Mouse (Mus musculus): ENCODE results near the gene Irf1. TPM values are rescaled to one million over a fixed set of nuclear protein-coding genes. Genes with fewer than 3 reads are reported as not detected.

Irf1 gene
- total RNA-seq, 2 experiments from 2014 or later, result 4.4 to 39.2 TPM

GRCm38 (mm10) chr11:53800975-53801374 lies 31.2 kb downstream of the Irf1 start:
- ATAC-seq (replicated peaks; ENCODE audit: low FRiP score, low TSS enrichment, poor library complexity, severe bottlenecking), result no peak

- no peak for ATAC-seq (replicated peaks; ENCODE audit: low FRiP score, low TSS enrichment, poor library complexity, severe bottlenecking)
These were observed 33.3 kb downstream of the Irf1 start for GRCm38 (mm10) chr11:53803093-53803492.

- 0 out of 2 replicates have a peak, but pooled peaks have one; percentile 50 for ATAC-seq (replicated peaks; ENCODE audit: low FRiP score, low TSS enrichment, poor library complexity, severe bottlenecking)
These were observed 33.7 kb downstream of the Irf1 start for GRCm38 (mm10) chr11:53803494-53803893.

GRCm38 (mm10) chr11:53804569-53805344 lies 34.9 kb downstream of the Irf1 start:
- ATAC-seq (replicated peaks; ENCODE audit: low FRiP score, low TSS enrichment, poor library complexity, severe bottlenecking), result no peak

GRCm38 (mm10) chr11:53805786-53806185 lies 36.0 kb downstream of the Irf1 start:
- ATAC-seq (replicated peaks; ENCODE audit: low FRiP score, low TSS enrichment, poor library complexity, severe bottlenecking), result no peak

GRCm38 (mm10) chr11:53809354-53809753 lies 39.5 kb downstream of the Irf1 start:
- ATAC-seq (replicated peaks; ENCODE audit: low FRiP score, low TSS enrichment, poor library complexity, severe bottlenecking), result no peak

- ATAC-seq (replicated peaks; ENCODE audit: low FRiP score, low TSS enrichment, poor library complexity, severe bottlenecking), result no peak
These were observed 40.3 kb downstream of the Irf1 start for GRCm38 (mm10) chr11:53810156-53810555.

- no peak for ATAC-seq (replicated peaks; ENCODE audit: low FRiP score, low TSS enrichment, poor library complexity, severe bottlenecking)
These were observed 40.9 kb downstream of the Irf1 start for GRCm38 (mm10) chr11:53810749-53811148.

GRCm38 (mm10) chr11:53811312-53811711 lies 41.5 kb downstream of the Irf1 start:
- ATAC-seq (replicated peaks; ENCODE audit: low FRiP score, low TSS enrichment, poor library complexity, severe bottlenecking), result no peak

GRCm38 (mm10) chr11:53813001-53813868 lies 43.4 kb downstream of the Irf1 start:
- no peak for ATAC-seq (replicated peaks; ENCODE audit: low FRiP score, low TSS enrichment, poor library complexity, severe bottlenecking)

GRCm38 (mm10) chr11:53814810-53815209 lies 45.0 kb downstream of the Irf1 start:
- ATAC-seq (replicated peaks; ENCODE audit: low FRiP score, low TSS enrichment, poor library complexity, severe bottlenecking), result no peak

- no peak for ATAC-seq (replicated peaks; ENCODE audit: low FRiP score, low TSS enrichment, poor library complexity, severe bottlenecking)
These were observed 47.1 kb downstream of the Irf1 start for GRCm38 (mm10) chr11:53816841-53817375.

GRCm38 (mm10) chr11:53818794-53819193 lies 49.0 kb downstream of the Irf1 start:
- no peak for ATAC-seq (replicated peaks; ENCODE audit: low FRiP score, low TSS enrichment, poor library complexity, severe bottlenecking)

GRCm38 (mm10) chr11:53819511-53819910 lies 49.7 kb downstream of the Irf1 start:
- no peak for ATAC-seq (replicated peaks; ENCODE audit: low FRiP score, low TSS enrichment, poor library complexity, severe bottlenecking)

- 0 out of 2 replicates have a peak, but pooled peaks have one; percentile 52 for ATAC-seq (replicated peaks; ENCODE audit: low FRiP score, low TSS enrichment, poor library complexity, severe bottlenecking)
These were observed 50.8 kb downstream of the Irf1 start for GRCm38 (mm10) chr11:53820516-53821170.

GRCm38 (mm10) chr11:53821230-53821944 lies 51.6 kb downstream of the Irf1 start:
- no peak for ATAC-seq (replicated peaks; ENCODE audit: low FRiP score, low TSS enrichment, poor library complexity, severe bottlenecking)

GRCm38 (mm10) chr11:53821945-53822338 lies 52.1 kb downstream of the Irf1 start:
- no peak for ATAC-seq (replicated peaks; ENCODE audit: low FRiP score, low TSS enrichment, poor library complexity, severe bottlenecking)

GRCm38 (mm10) chr11:53825409-53825808 lies 55.6 kb downstream of the Irf1 start:
- no peak for ATAC-seq (replicated peaks; ENCODE audit: low FRiP score, low TSS enrichment, poor library complexity, severe bottlenecking)
